Mouse (Mus musculus): Measurements from ENCODE around the gene Stoml1. TPM values are rescaled to one million over a fixed set of nuclear protein-coding genes. Genes with fewer than 3 reads are reported as not detected.
"Not testable (repeated sequence)": the region's sequence is repeated elsewhere in the genome, so short reads cannot be mapped to it uniquely, and the experiment has no call there.

Gene Stoml1
- polyA plus RNA-seq, 1 experiment from 2014 or later = 22.4 TPM

DNA sequence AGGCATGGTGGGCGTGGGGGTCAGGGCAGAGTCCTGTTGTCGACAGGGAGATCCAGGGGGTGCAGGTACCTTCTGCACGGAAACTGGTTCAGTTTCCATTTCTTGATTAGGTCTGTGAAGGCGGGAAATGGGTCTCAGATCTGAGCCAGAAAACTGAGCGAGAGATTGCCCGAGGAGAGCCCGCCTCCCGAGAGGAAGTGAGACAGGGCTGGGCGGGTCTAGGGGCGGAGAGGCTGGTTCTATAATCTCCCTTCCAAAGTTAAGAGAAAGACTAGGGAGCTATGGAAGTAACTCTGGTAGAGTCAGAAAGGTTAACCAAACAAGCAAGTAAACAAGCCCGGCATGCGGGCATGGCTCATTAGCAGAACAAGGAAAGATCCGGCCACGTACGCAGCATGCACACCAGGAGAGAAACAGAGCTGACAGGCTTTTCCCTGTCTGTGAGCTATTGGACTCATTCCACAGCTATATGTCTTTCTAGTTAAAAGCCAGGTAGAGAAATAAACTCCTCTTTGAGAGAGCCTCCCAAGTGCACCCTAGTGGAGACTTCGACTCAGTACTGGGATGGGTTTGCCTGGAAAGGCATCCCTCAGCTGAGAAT, 3.3 kb upstream of the Stoml1 start, which contains the start of gene Pml:
Pml (minus strand) TSS at position 195 of the 601 bp plus-strand sequence.
- Histone ChIP-seq H3K9ac (ENCODE audit: low read depth, low read length) (peak within 1 kb of the TSS; percentile 84), H3K4me2 (ENCODE audit: low read depth, low read length) (peak within 1 kb of the TSS; percentile 76), H3K27me3 (replicated peaks; ENCODE audit: control insufficient read depth, insufficient read depth, low read length) (no peaks in the 10 kb centered on the region), H3K4me3 (ENCODE audit: low read length) (peak within 1 kb of the TSS; percentile 69), H3K9me3 (ENCODE audit: control insufficient read depth, low read length) (no peaks in the 10 kb centered on the region), H3K36me3 (ENCODE audit: control insufficient read depth, insufficient read depth, low read length) (no peaks in the 10 kb centered on the region), H3K27ac (ENCODE audit: low read length) (peak within 1 kb of the TSS; percentile 97), H3K4me1 (ENCODE audit: control insufficient read depth, insufficient read depth, low read length) (peaks cover 23% of the 10 kb centered on the region)
- ATAC-seq = peak; percentile 81
- 1% methylated on average over 16 of the region's 16 CpGs for WGBS

DNA sequence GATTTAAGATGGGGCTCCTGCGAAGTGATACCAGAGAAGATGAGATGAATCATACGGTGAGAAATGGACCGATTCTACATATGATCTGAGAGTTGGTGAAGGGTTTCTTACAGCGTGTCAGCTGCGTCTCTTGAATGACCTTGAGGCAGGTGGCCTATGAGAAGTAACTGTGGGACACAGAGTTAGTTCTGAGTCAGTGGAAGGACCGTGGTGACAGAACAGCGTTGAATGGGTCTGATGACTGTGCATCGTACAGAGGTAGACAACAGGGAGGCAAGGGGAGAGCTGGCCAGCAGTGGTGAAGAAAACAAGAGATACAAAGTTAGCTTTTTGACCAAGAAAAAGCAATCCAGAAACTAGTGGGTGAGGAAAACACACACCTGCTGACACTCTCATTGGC, 2.6 kb upstream of the Stoml1 start:
- no peak for ATAC-seq
- H3K9me3 ChIP-seq (ENCODE audit: control insufficient read depth, low read length) = no peaks in the 10 kb centered on the region
- peak overlapping the region; percentile 76 for H3K4me2 ChIP-seq (ENCODE audit: low read depth, low read length)
- H3K27ac ChIP-seq (ENCODE audit: low read length) = peak overlapping the region; percentile 97
- H3K9ac ChIP-seq (ENCODE audit: low read depth, low read length) = peak overlapping the region; percentile 84
- H3K36me3 ChIP-seq (ENCODE audit: control insufficient read depth, insufficient read depth, low read length) = no peaks in the 10 kb centered on the region
- peak overlapping the region; percentile 69 for H3K4me3 ChIP-seq (ENCODE audit: low read length)
- WGBS = 72% methylated on average over 8 of the region's 8 CpGs
- no peaks in the 10 kb centered on the region for H3K27me3 ChIP-seq (replicated peaks; ENCODE audit: control insufficient read depth, insufficient read depth, low read length)
- H3K4me1 ChIP-seq (ENCODE audit: control insufficient read depth, insufficient read depth, low read length) = peaks cover 23% of the 10 kb centered on the region

DNA sequence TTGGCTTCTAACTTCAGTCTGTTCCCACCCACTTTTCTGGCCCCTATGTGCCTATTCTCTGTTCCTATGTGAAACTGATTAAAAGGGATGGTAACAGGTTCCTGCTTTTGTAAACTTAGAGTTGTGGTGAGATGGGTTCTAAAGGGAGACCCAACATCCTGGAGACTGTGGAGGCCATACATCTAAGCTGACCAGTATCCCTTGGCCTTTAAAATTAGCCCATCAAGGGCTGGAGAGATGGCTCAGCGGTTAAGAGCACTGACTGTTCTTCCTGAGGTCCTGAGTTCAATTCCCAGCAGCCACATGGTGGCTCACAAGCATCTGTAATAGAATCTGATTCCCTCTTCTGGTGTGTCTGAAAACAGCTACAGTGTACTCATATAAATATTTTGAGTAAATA, 2.2 kb upstream of the Stoml1 start:
- Histone ChIP-seq H3K4me1 (ENCODE audit: control insufficient read depth, insufficient read depth, low read length) (peaks cover 23% of the 10 kb centered on the region), H3K27ac (ENCODE audit: low read length) (peak overlapping the region; percentile 97; the same call in 1 of the 2 replicates)
- not testable (repeated sequence) for H3K36me3 ChIP-seq (ENCODE audit: control insufficient read depth, insufficient read depth, low read length); H3K9me3 ChIP-seq (ENCODE audit: control insufficient read depth, low read length); H3K9ac ChIP-seq (ENCODE audit: low read depth, low read length); H3K4me3 ChIP-seq (ENCODE audit: low read length); H3K4me2 ChIP-seq (ENCODE audit: low read depth, low read length); H3K27me3 ChIP-seq (replicated peaks; ENCODE audit: control insufficient read depth, insufficient read depth, low read length); ATAC-seq
- WGBS = 88% methylated on average over 1 of the region's 1 CpGs

DNA sequence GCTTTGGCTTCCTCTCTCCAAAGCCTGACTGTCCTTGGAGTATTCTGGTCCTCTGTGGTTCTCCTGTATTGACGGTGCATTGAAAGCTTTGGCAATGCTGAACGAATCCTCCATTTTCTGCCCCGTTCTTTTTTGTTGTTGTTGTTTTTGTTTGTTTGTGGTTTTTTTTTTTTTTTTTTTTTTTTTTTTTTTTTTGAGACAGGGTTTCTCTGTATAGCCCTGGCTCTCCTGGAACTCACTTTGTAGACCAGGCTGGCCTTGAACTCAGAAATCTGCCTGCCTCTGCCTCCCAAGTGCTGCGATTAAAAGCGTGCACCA, 800 bp downstream of the Stoml1 start:
- not testable (repeated sequence) for H3K4me1 ChIP-seq (ENCODE audit: control insufficient read depth, insufficient read depth, low read length); H3K27me3 ChIP-seq (replicated peaks; ENCODE audit: control insufficient read depth, insufficient read depth, low read length); H3K36me3 ChIP-seq (ENCODE audit: control insufficient read depth, insufficient read depth, low read length); H3K9me3 ChIP-seq (ENCODE audit: control insufficient read depth, low read length); ATAC-seq
- Histone ChIP-seq H3K9ac (ENCODE audit: low read depth, low read length) (peak overlapping the region; percentile 85), H3K4me3 (ENCODE audit: low read length) (peak overlapping the region; percentile 88), H3K4me2 (ENCODE audit: low read depth, low read length) (peak overlapping the region; percentile 89), H3K27ac (ENCODE audit: low read length) (peak overlapping the region; percentile 75)
- WGBS = 63% methylated on average over 5 of the region's 5 CpGs

DNA sequence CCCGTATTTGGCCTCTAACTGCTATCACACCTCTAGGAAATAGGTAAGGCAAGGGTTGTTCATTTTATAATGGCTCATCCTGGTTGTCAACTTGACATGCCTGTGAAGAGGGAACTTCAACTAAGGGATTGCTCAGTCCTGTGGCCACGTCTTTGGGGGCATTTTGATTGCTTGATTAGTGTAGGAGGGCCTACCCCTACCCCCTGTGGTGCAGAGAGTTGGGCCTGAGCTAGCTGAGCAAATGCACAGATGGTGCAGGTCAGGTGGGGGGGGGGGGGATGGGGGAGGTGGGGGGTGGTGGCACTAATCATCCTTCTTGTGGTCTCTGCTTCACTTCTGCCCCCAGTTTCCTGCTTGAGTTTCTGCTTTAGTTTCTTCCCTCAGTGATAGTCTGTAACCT, 2.1 kb downstream of the Stoml1 start:
- H3K4me3 ChIP-seq (ENCODE audit: low read length) = no peak overlapping the region
- no peak for ATAC-seq
- H3K9ac ChIP-seq (ENCODE audit: low read depth, low read length) = no peak overlapping the region
- H3K9me3 ChIP-seq (ENCODE audit: control insufficient read depth, low read length) = no peaks in the 10 kb centered on the region
- no peak overlapping the region for H3K27ac ChIP-seq (ENCODE audit: low read length)
- H3K4me1 ChIP-seq (ENCODE audit: control insufficient read depth, insufficient read depth, low read length) = peaks cover 6% of the 10 kb centered on the region
- no peak overlapping the region for H3K4me2 ChIP-seq (ENCODE audit: low read depth, low read length)
- 49% methylated on average over 2 of the region's 2 CpGs for WGBS
- H3K36me3 ChIP-seq (ENCODE audit: control insufficient read depth, insufficient read depth, low read length) = peaks cover 4% of the 10 kb centered on the region; the same call in 1 of the 2 replicates
- no peaks in the 10 kb centered on the region for H3K27me3 ChIP-seq (replicated peaks; ENCODE audit: control insufficient read depth, insufficient read depth, low read length)

DNA sequence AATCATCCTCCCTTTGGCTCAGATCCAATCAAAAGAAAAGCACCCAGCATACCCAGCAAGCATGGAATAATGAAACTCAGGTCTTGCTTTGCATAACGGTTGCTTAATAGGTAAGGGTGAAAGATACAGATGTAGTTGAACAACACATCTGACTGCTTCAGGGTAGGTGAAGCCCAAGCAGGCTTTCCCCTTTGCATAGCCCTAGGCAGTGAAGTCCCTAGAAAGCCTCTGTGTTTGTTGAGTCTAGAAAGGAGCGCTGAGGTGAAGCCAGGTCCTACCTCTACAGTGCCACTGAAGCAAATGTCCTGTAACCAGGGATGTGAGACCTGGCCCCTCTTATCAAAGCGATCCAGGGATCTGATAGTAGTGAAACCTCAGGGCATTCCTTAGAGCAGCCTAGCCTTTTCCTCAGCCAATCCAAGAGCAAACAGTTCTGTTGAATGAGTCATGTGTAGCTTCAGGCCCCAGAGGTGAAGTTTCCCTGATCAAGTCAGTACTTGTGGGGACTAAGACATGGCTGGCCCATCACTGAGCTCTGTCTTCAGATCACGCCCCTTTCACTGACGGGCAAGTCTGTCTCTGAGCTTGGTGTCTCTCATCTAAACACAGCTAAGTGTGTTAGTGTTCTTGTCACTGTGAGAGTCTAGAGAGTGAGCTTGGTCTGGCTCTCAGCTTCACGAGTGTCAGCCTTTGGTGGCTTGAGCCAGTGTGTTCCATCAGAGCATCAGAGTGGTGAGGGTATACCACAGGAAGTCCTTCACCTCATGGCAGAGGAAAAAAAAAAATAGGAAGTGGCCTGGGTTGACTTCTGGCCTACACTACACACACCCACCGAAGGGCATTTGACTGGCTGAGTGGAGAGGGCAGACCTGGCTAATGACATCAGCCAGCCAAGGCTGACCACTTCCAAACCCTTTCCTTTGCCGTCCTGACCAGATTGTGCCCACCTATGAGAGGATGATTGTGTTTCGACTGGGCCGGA, 3.0 kb downstream of the Stoml1 start:
- H3K27ac ChIP-seq (ENCODE audit: low read length) = no peak overlapping the region
- ATAC-seq = no peak

DNA sequence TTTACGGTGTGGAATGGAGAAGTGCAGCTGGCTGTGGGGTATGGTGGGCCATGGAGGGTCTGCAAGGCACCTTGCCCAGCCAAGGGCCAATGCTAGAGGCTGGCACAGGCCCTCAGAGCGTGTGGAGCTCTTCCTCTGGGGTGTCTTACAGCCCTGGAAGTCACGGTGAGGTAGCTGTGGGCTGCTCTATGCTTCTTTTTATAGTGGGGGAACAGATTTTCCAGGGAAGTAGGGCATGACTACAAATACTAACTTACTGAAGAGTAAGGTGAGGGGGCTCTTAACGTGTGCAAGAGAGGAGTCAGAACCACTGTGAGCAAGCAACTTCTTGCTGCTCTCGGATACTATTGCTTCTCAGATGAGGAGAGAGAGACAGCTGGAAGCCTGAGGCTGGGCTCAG, 9.5 kb downstream of the Stoml1 start:
- no peaks in the 10 kb centered on the region for H3K9me3 ChIP-seq (ENCODE audit: control insufficient read depth, low read length)
- H3K27ac ChIP-seq (ENCODE audit: low read length) = no peak overlapping the region
- WGBS = 95% methylated on average over 5 of the region's 5 CpGs
- H3K4me2 ChIP-seq (ENCODE audit: low read depth, low read length) = no peak overlapping the region
- no peak overlapping the region for H3K9ac ChIP-seq (ENCODE audit: low read depth, low read length)
- no peak overlapping the region for H3K4me3 ChIP-seq (ENCODE audit: low read length)
- H3K36me3 ChIP-seq (ENCODE audit: control insufficient read depth, insufficient read depth, low read length) = no peaks in the 10 kb centered on the region
- H3K4me1 ChIP-seq (ENCODE audit: control insufficient read depth, insufficient read depth, low read length) = peaks cover 9% of the 10 kb centered on the region; the same call in 1 of the 2 replicates
- H3K27me3 ChIP-seq (replicated peaks; ENCODE audit: control insufficient read depth, insufficient read depth, low read length) = no peaks in the 10 kb centered on the region
- no peak for ATAC-seq

More for the DNA sequence above, 3.0 kb downstream of the Stoml1 start:
- Histone ChIP-seq H3K27me3 (replicated peaks; ENCODE audit: control insufficient read depth, insufficient read depth, low read length) (no peaks in the 10 kb centered on the region), H3K9me3 (ENCODE audit: control insufficient read depth, low read length) (no peaks in the 10 kb centered on the region), H3K36me3 (ENCODE audit: control insufficient read depth, insufficient read depth, low read length) (peaks cover 4% of the 10 kb centered on the region; the same call in 1 of the 2 replicates), H3K4me3 (ENCODE audit: low read length) (no peak overlapping the region), H3K9ac (ENCODE audit: low read depth, low read length) (no peak overlapping the region), H3K4me1 (ENCODE audit: control insufficient read depth, insufficient read depth, low read length) (peaks cover 2% of the 10 kb centered on the region; the same call in 1 of the 2 replicates), H3K4me2 (ENCODE audit: low read depth, low read length) (no peak overlapping the region)
- 88% methylated on average over 10 of the region's 10 CpGs for WGBS

DNA sequence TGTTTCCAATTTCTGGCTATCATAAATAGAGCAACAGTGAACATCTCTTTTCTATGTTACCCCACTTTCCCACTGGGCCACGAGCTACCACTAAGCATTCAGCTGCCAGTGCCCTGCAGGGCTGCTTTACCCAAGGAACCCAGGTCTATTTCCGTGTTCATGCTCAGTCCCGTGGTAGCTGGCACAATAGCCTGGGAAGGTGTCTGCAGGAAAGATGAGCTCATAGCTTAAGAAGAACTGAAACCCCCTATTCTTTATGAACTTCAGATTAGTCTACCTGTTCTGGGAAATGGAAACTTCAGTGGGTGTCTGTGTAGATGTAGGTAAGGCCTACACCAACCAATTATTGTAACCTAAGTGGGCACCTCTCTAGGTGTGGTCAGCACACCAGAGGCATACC, 12.4 kb downstream of the Stoml1 start:
- no peak overlapping the region for H3K4me3 ChIP-seq (ENCODE audit: low read length)
- no peak overlapping the region for H3K4me2 ChIP-seq (ENCODE audit: low read depth, low read length)
- WGBS = 73% methylated on average over 3 of the region's 3 CpGs
- H3K36me3 ChIP-seq (ENCODE audit: control insufficient read depth, insufficient read depth, low read length) = no peaks in the 10 kb centered on the region
- H3K9ac ChIP-seq (ENCODE audit: low read depth, low read length) = no peak overlapping the region
- H3K9me3 ChIP-seq (ENCODE audit: control insufficient read depth, low read length) = no peaks in the 10 kb centered on the region
- H3K27me3 ChIP-seq (replicated peaks; ENCODE audit: control insufficient read depth, insufficient read depth, low read length) = no peaks in the 10 kb centered on the region
- H3K4me1 ChIP-seq (ENCODE audit: control insufficient read depth, insufficient read depth, low read length) = peaks cover 9% of the 10 kb centered on the region; the same call in 1 of the 2 replicates
- no peak for ATAC-seq
- H3K27ac ChIP-seq (ENCODE audit: low read length) = no peak overlapping the region

DNA sequence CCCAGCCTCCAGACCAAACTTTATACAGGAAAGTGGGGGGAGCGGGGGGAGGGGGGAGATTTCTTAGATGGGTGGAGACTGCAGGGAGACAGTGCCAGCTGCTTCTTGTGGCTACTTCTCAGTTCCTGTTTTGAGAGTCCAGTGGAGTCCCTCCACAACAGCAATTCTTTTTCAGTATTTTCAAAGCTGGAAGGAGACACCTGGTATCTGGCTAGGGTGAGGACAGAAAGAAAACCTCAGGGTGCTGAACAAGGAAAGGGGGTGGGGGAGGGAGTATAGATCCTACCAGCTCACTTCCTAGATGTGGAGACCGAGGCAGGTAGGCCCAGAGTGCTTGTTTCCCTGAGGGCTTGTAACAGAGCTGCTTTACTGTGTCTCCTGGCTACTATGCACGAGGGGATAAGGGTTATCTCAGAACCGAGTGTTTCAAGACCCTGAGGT, 13.6 kb downstream of the Stoml1 start:
- 26% methylated on average over 4 of the region's 4 CpGs for WGBS
- no peaks in the 10 kb centered on the region for H3K36me3 ChIP-seq (ENCODE audit: control insufficient read depth, insufficient read depth, low read length)
- H3K9me3 ChIP-seq (ENCODE audit: control insufficient read depth, low read length) = no peaks in the 10 kb centered on the region
- H3K4me3 ChIP-seq (ENCODE audit: low read length) = no peak overlapping the region
- H3K9ac ChIP-seq (ENCODE audit: low read depth, low read length) = no peak overlapping the region
- H3K27me3 ChIP-seq (replicated peaks; ENCODE audit: control insufficient read depth, insufficient read depth, low read length) = no peaks in the 10 kb centered on the region
- ATAC-seq = no peak
- H3K4me1 ChIP-seq (ENCODE audit: control insufficient read depth, insufficient read depth, low read length) = peaks cover 9% of the 10 kb centered on the region; the same call in 1 of the 2 replicates
- no peak overlapping the region for H3K4me2 ChIP-seq (ENCODE audit: low read depth, low read length)
- H3K27ac ChIP-seq (ENCODE audit: low read length) = peak overlapping the region; percentile 51; the same call in 1 of the 2 replicates

Data from intestine, embryonic 16.5 days (tissue).